Mouse (Mus musculus) lung, embryonic 16.5 days (tissue): Measurements from ENCODE around the gene Asic2. TPM values are rescaled to one million over a fixed set of nuclear protein-coding genes. Genes with fewer than 3 reads are reported as not detected.

Experiments
- ATAC-seq: fragments of 200-750 bp; cut with Nextera tagmentation; 2 replicates; pipeline ENCODE4 v1.8.0; 2017; ENCODE audit warnings: low read depth, mild to moderate bottlenecking, moderate library complexity
- H3K27ac ChIP-seq: fragments of 300-500 bp; sonication (generic); 2 replicates; pipeline ENCODE4 v1.5.1; 2014; ENCODE audit warnings: mild to moderate bottlenecking, control low read depth, low read length
- H3K27me3 ChIP-seq: fragments of 300-500 bp; sonication (generic); 2 replicates; pipeline ENCODE4 v1.6.1; 2014; ENCODE audit warnings: low read depth, low read length, mixed read lengths; ENCODE audit not compliant: control insufficient read depth, insufficient read depth
- H3K36me3 ChIP-seq: fragments of 300-500 bp; sonication (generic); 2 replicates; pipeline ENCODE4 v1.6.1; 2014; ENCODE audit warnings: low read length; ENCODE audit not compliant: control insufficient read depth, insufficient read depth
- H3K4me1 ChIP-seq: fragments of 300-500 bp; sonication (generic); replicated peaks from 2 replicates; pipeline ENCODE4 v1.6.1; 2014; ENCODE audit warnings: low read length, mixed read lengths; ENCODE audit not compliant: control insufficient read depth, insufficient read depth
- H3K4me2 ChIP-seq: fragments of 300-500 bp; sonication (generic); 2 replicates; pipeline ENCODE4 v1.6.1; 2014; ENCODE audit warnings: low read depth, low read length, control low read depth
- H3K4me3 ChIP-seq: fragments of 300-500 bp; sonication (generic); 2 replicates; pipeline ENCODE4 v1.5.1; 2014; ENCODE audit warnings: mild to moderate bottlenecking, low read length, control low read depth
- H3K9ac ChIP-seq: fragments of 300-500 bp; sonication (generic); 2 replicates; pipeline ENCODE4 v1.6.1; 2014; ENCODE audit warnings: low read length, control low read depth
- H3K9me3 ChIP-seq: fragments of 300-500 bp; sonication (generic); 2 replicates; pipeline ENCODE4 v1.6.1; 2016; ENCODE audit warnings: low read length; ENCODE audit not compliant: control insufficient read depth
- WGBS: fragments of 180-500 bp; shearing (Covaris S2); extraction: QIAGEN DNeasy Blood & Tissue Kit; methylation state at CpG from one replicate; pipeline ENCODE4 v1.1.7; 2014; 5-methylcytosine and 5-hydroxymethylcytosine counted together
- polyA plus RNA-seq: library from polyadenylated mRNA; unstranded; fragments of >200 nt; fragmentation: Nextera tagmentation; extraction: Ambion mirVana; gene quantifications from 2 replicates; pipeline ENCODE4 v1.2.1, GENCODE M21; 2015

Gene Asic2
- polyA plus RNA-seq, 1 experiment from 2014 or later: 0.31 TPM

- Histone ChIP-seq H3K4me3 (no peak overlapping the region), H3K4me2 (no peak overlapping the region), H3K9ac (no peak overlapping the region), H3K27me3 (no peaks in the 10 kb centered on the region), H3K27ac (no peak overlapping the region), H3K4me1 (no peaks in the 10 kb centered on the region), H3K36me3 (no peaks in the 10 kb centered on the region), H3K9me3 (no peaks in the 10 kb centered on the region)
- no peak for ATAC-seq
- WGBS: 73% methylated on average over 3 of the region's 3 CpGs
Observed at GRCm38 (mm10) chr11:81330982-81331381, 637.3 kb downstream of the Asic2 start.

GRCm38 (mm10) chr11:81328088-81328487 is 640.2 kb downstream of the Asic2 start:
- H3K36me3 ChIP-seq: no peaks in the 10 kb centered on the region
- no peaks in the 10 kb centered on the region for H3K27me3 ChIP-seq
- H3K9ac ChIP-seq: no peak overlapping the region
- 68% methylated on average over 5 of the region's 5 CpGs for WGBS
- no peaks in the 10 kb centered on the region for H3K4me1 ChIP-seq
- H3K9me3 ChIP-seq: no peaks in the 10 kb centered on the region
- no peak; the same call in 1 of the 2 replicates for ATAC-seq
- no peak overlapping the region for H3K27ac ChIP-seq
- no peak overlapping the region for H3K4me2 ChIP-seq
- H3K4me3 ChIP-seq: no peak overlapping the region

DNA sequence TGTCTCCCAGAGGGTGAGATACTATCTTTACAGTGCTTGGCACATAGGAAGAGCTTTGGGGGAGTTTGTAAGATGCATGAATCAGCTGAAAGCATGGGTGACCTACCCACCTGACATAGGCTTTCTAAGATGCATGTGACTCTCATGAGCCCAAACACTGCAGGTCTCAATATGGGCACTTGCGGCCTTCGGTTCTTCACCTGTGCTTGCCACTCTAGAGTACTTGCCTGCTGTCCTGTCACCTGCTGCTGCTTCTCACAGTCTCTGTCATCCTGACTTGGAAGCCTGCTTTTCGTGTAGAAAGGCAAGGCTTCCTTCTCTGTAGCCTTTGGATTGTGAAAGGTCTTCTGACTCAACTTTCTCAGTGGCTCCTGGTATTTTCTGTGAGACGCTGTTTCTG is 645.1 kb downstream of the Asic2 start:
- H3K36me3 ChIP-seq: no peaks in the 10 kb centered on the region
- 72% methylated on average over 4 of the region's 4 CpGs for WGBS
- ATAC-seq: no peak

GRCm38 (mm10) chr11:81322466-81322865 is 645.8 kb downstream of the Asic2 start:
- no peak overlapping the region for H3K4me2 ChIP-seq
- ATAC-seq: no peak
- H3K4me1 ChIP-seq: no peaks in the 10 kb centered on the region
- H3K9ac ChIP-seq: no peak overlapping the region
- no peaks in the 10 kb centered on the region for H3K27me3 ChIP-seq
- WGBS: 79% methylated on average over 8 of the region's 8 CpGs
- no peaks in the 10 kb centered on the region for H3K9me3 ChIP-seq
- no peak overlapping the region for H3K4me3 ChIP-seq
- no peaks in the 10 kb centered on the region for H3K36me3 ChIP-seq
- H3K27ac ChIP-seq: no peak overlapping the region

More for the DNA sequence above, 645.1 kb downstream of the Asic2 start:
- no peak overlapping the region for H3K4me2 ChIP-seq
- no peak overlapping the region for H3K4me3 ChIP-seq
- no peaks in the 10 kb centered on the region for H3K4me1 ChIP-seq
- H3K27me3 ChIP-seq: no peaks in the 10 kb centered on the region
- H3K27ac ChIP-seq: no peak overlapping the region
- no peaks in the 10 kb centered on the region for H3K9me3 ChIP-seq
- no peak overlapping the region for H3K9ac ChIP-seq

- no peak for ATAC-seq
- Histone ChIP-seq H3K4me1 (no peaks in the 10 kb centered on the region), H3K27ac (no peak overlapping the region), H3K36me3 (no peaks in the 10 kb centered on the region), H3K4me3 (no peak overlapping the region), H3K9me3 (no peaks in the 10 kb centered on the region), H3K4me2 (no peak overlapping the region), H3K27me3 (no peaks in the 10 kb centered on the region), H3K9ac (no peak overlapping the region)
- WGBS: 31% methylated on average over 3 of the region's 3 CpGs
Observed at GRCm38 (mm10) chr11:81290041-81290440, 678.2 kb downstream of the Asic2 start.

DNA sequence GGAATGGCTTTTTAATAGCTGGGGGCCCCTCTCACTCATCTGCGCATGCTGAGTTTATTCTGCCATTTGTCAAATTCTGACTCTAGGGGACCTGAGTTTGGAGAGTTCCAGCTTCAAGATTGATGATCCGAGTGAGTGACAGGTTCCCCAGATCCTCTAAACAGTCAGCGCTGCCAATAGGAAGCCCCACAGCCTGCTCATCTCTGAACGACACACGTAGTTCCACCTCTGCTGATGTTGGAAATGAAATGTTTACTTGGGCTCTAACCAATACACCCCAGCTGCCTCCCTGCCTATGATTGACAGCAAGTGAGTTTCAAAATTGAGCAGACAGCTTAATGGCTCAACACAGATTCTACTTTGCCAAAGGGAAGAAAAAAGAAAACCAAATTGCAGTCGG is 685.1 kb downstream of the Asic2 start:
- Histone ChIP-seq H3K36me3 (no peaks in the 10 kb centered on the region), H3K9me3 (no peaks in the 10 kb centered on the region), H3K27ac (no peak overlapping the region), H3K4me1 (no peaks in the 10 kb centered on the region), H3K9ac (no peak overlapping the region), H3K4me2 (no peak overlapping the region), H3K27me3 (peaks cover 2% of the 10 kb centered on the region; the same call in 1 of the 2 replicates), H3K4me3 (no peak overlapping the region)
- WGBS: 17% methylated on average over 6 of the region's 6 CpGs
- no peak for ATAC-seq

DNA sequence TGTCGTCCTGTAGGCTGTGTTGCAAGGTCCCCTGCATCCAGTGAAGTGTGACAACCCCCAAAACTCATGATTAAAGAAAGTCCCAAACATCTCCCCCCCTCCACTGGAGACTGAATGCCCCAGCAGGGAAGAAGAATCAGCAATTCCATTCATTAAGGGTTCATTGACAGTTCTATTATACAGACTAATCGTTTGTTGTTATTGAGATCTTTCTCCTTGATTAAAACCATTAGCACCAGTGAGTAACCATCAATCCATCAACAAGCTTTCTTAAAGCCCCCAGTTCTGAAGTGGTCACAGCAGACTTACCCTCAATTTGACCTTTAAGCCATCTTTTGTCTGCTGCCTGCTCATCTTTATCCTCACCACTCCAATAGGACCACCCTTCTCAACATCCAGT is 688.2 kb downstream of the Asic2 start:
- WGBS: 9% methylated on average over 2 of the region's 2 CpGs

DNA sequence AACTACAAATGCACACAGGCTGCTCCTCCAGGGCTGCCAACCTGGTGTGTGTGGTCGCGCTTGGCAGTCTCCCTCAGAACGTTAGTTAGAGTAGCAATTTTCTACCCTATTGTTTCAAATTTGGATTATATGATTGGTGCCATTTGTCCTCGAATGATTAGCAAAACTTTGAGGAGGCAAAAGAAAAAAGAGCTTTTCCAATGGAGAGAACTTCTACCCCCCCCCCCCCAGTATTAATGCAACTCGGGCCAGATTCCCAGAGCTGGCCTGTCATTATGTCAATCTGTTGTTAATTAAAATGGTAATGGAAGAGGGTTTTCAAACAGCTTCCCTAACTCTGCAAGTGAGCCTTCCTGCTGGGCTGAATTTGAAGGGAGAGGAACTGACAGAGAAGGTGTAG is 690.9 kb downstream of the Asic2 start:
- no peak overlapping the region for H3K4me2 ChIP-seq
- H3K9ac ChIP-seq: no peak overlapping the region
- H3K36me3 ChIP-seq: no peaks in the 10 kb centered on the region
- H3K27ac ChIP-seq: no peak overlapping the region
- H3K9me3 ChIP-seq: no peaks in the 10 kb centered on the region
- no peak for ATAC-seq
- H3K4me3 ChIP-seq: no peak overlapping the region
- no peaks in the 10 kb centered on the region for H3K4me1 ChIP-seq
- no peaks in the 10 kb centered on the region for H3K27me3 ChIP-seq
- WGBS: 67% methylated on average over 5 of the region's 5 CpGs

More for the DNA sequence above, 688.2 kb downstream of the Asic2 start:
- H3K4me1 ChIP-seq: no peaks in the 10 kb centered on the region
- H3K9me3 ChIP-seq: no peaks in the 10 kb centered on the region
- H3K27ac ChIP-seq: no peak overlapping the region
- ATAC-seq: no peak
- peaks cover 2% of the 10 kb centered on the region; the same call in 1 of the 2 replicates for H3K27me3 ChIP-seq
- H3K4me3 ChIP-seq: no peak overlapping the region
- no peak overlapping the region for H3K9ac ChIP-seq
- no peaks in the 10 kb centered on the region for H3K36me3 ChIP-seq
- no peak overlapping the region for H3K4me2 ChIP-seq

DNA sequence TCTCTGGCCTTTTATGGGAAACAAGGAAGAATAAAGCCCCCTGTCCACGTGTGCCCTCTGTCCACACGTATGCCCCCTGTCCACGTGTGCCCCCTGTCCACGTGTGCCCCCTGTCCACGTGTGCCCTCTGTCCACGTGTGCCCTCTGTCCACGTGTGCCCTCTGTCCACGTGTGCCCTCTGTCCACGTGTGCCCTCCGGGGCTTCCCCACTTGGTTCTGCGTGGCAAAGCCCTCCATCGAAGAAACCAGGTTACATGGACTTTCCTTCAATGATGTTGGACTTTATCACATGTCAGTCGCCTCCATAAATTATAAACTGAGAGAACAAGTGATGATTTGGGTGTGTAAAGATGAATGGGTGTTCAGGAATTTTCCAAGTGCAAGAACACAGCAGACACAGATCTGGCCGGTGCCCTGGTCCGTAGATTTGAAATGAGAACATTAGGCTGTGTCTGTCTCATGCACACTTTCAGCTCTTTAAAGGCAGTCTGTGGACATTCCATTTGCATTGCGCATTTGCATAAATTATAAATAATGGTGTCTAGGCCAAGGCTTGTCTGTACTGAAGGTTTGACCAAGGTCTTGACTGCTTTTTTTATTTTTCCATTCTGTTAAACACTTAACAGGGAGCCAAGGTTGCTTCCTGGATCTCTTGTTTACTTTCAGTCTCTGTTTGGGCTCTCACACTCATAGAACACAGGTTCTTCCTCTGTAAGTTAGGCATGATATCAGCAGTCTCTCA is 695.4 kb downstream of the Asic2 start:
- 81% methylated on average over 16 of the region's 16 CpGs for WGBS
- H3K27ac ChIP-seq: no peak overlapping the region
- H3K9ac ChIP-seq: no peak overlapping the region
- no peak overlapping the region for H3K4me2 ChIP-seq
- 0 out of 2 replicates have a peak, but pooled peaks cover 3% of the 10 kb centered on the region for H3K4me1 ChIP-seq
- no peaks in the 10 kb centered on the region for H3K27me3 ChIP-seq
- no peak overlapping the region for H3K4me3 ChIP-seq
- H3K9me3 ChIP-seq: no peaks in the 10 kb centered on the region
- no peaks in the 10 kb centered on the region for H3K36me3 ChIP-seq
- ATAC-seq: no peak
